Mouse (Mus musculus): ENCODE data around the gene Gli3.

DNA sequence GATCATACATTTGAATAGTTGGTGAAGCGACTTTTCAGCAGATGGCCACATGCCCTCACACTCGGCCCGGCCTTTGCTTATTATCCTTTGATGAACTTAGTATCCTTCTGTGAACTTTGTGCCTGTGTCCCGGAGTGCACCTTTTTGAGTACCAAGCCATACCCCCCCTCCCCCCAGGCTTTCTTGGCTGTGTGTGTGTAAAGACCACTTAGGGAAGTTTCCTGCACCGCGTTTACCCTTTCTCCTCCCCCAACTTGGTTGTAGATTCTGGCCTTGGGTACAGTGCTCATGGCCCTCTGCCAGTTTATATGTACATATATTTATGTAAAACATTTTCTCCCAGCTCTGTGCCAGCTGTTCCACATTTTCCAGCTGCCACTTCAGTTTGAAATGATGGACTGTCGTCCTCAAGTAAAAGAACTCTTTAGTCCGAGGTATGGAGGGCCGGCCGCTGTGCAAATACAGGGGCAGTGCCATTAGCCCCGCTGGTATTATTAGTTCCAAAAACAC lies 1.8 kb downstream of the Gli3 start:
- TF ChIP-seq CTCF (IDR thresholded peaks at IDR 0.05; ENCODE audit: low read depth, low read length) (no peak), POLR2A (IDR thresholded peaks at IDR 0.05; ENCODE audit: extremely low read depth, insufficient read depth, low read length) (no peak)
